In the genomic region with DNA sequence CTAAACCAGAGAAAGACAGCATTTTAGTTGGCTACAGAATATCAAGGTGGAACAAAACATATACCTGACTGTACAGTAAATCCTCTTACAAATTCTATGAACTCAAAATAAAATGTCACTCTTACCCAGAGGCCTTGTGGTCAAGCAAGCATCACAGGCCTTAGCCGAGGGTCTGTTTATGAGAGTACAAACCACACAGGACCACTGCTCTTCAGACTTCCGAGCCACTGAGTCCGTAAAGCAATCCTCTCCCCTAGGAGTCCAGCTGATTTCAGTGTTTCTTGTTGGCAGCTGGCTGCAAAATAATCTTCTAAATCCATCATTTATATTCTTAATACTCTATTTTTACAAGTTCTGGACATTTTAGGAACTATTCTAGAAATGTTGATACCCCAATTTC, we compare ENCODE assay signal across 25 mouse cellular contexts. TPM values are rescaled to one million over a fixed set of nuclear protein-coding genes. Genes with fewer than 3 reads are reported as not detected.
DNase-seq lines count a peak whose midpoint lies in the region; ATAC-seq lines count a peak whose summit lies in the region.
"Had no signal": no experiment of that assay in that cellular context is flagged by ENCODE, and none has a peak within 500 bp of the region (broad histone marks: within the 10 kb centered on the region; RNA-seq: fewer than 3 reads in every experiment).

No protein-coding gene starts in this region.

- no peak overlapping the region for H3K4me3 ChIP-seq in hindbrain, embryonic 11.5 days (ENCODE audit: low read depth, low read length)
- H3K4me3 ChIP-seq in hindbrain, embryonic 16.5 days (ENCODE audit: low read length), result no peak overlapping the region
- H3K4me3 ChIP-seq in neural tube, embryonic 13.5 days, result no peak overlapping the region
- H3K4me3 ChIP-seq in neural tube, embryonic 15.5 days (replicated peaks), result no peak overlapping the region
- no peak overlapping the region for H3K4me3 ChIP-seq in midbrain, embryonic 14.5 days (replicated peaks; ENCODE audit: low read depth, low read length)
- H3K4me3 ChIP-seq: embryonic facial prominence, embryonic 15.5 days; heart, adult 2 months; heart, embryonic 13.5 days; limb, embryonic 13.5 days; liver, embryonic 12.5 days; stomach, embryonic 15.5 days had no signal

- WGBS in hindbrain, embryonic 11.5 days, result 78% methylated on average over 3 of the region's 3 CpGs
- WGBS in hindbrain, embryonic 16.5 days, result 41% methylated on average over 3 of the region's 3 CpGs
- WGBS in neural tube, embryonic 13.5 days, result 32% methylated on average over 3 of the region's 3 CpGs
- WGBS in neural tube, embryonic 15.5 days, result 45% methylated on average over 3 of the region's 3 CpGs
- 40% methylated on average over 3 of the region's 3 CpGs for WGBS in midbrain, embryonic 14.5 days

- no peaks in the 10 kb centered on the region for H3K27me3 ChIP-seq in hindbrain, embryonic 11.5 days (ENCODE audit: control insufficient read depth, insufficient read depth, low read length)
- no peaks in the 10 kb centered on the region for H3K27me3 ChIP-seq in hindbrain, embryonic 16.5 days (replicated peaks; ENCODE audit: control insufficient read depth, insufficient read depth, low read length)
- H3K27me3 ChIP-seq in neural tube, embryonic 13.5 days, result no peaks in the 10 kb centered on the region
- H3K27me3 ChIP-seq in neural tube, embryonic 15.5 days (replicated peaks), result no peaks in the 10 kb centered on the region
- H3K27me3 ChIP-seq in midbrain, embryonic 14.5 days (ENCODE audit: control insufficient read depth, insufficient read depth, low read length), result no peaks in the 10 kb centered on the region
- H3K27me3 ChIP-seq: embryonic facial prominence, embryonic 15.5 days; heart, embryonic 13.5 days; limb, embryonic 13.5 days; liver, embryonic 12.5 days; stomach, embryonic 15.5 days had no signal

- DNase-seq in hindbrain, embryonic 11.5 days (ENCODE audit: low spot score), result no peak
- DNase-seq in midbrain, embryonic 14.5 days, result peak; percentile 42
- DNase-seq in testis, postnatal 14 days (ENCODE audit: low spot score), result no peak
- DNase-seq in thymus, postnatal 4 days, result no peak
- DNase-seq: adrenal gland, postnatal 25 days; cerebellum, adult 9-10 months; gastrocnemius, postnatal 36 days; heart, adult 2 months; heart, postnatal 14 days; kidney, postnatal 36 days; layer of hippocampus, adult 9-11 months; lung, adult 18-20 months; lung, postnatal 10 days; right cerebral cortex, adult 18-20 months; right cerebral cortex, postnatal 4 days; thymus, adult 2 months had no signal

- H3K4me1 ChIP-seq in hindbrain, embryonic 11.5 days (replicated peaks; ENCODE audit: control insufficient read depth, insufficient read depth, low read length), result no peaks in the 10 kb centered on the region
- no peaks in the 10 kb centered on the region for H3K4me1 ChIP-seq in hindbrain, embryonic 16.5 days (ENCODE audit: control insufficient read depth, insufficient read depth, low read depth, low read length)
- no peaks in the 10 kb centered on the region; the same call in 1 of the 2 replicates for H3K4me1 ChIP-seq in neural tube, embryonic 13.5 days (replicated peaks)
- H3K4me1 ChIP-seq in neural tube, embryonic 15.5 days, result no peaks in the 10 kb centered on the region
- 0 out of 2 replicates have a peak, but pooled peaks cover 5% of the 10 kb centered on the region for H3K4me1 ChIP-seq in midbrain, embryonic 14.5 days (ENCODE audit: control insufficient read depth, insufficient read depth, low read length)
- H3K4me1 ChIP-seq: embryonic facial prominence, embryonic 15.5 days; heart, embryonic 13.5 days; limb, embryonic 13.5 days; liver, embryonic 12.5 days; stomach, embryonic 15.5 days had no signal

- no peak overlapping the region for H3K4me2 ChIP-seq in hindbrain, embryonic 11.5 days (replicated peaks; ENCODE audit: low read depth, low read length)
- H3K4me2 ChIP-seq in hindbrain, embryonic 16.5 days (ENCODE audit: low read length), result no peak overlapping the region
- no peak overlapping the region for H3K4me2 ChIP-seq in neural tube, embryonic 13.5 days
- no peak overlapping the region for H3K4me2 ChIP-seq in neural tube, embryonic 15.5 days
- peak overlapping the region; percentile 0; the same call in 1 of the 2 replicates for H3K4me2 ChIP-seq in midbrain, embryonic 14.5 days (ENCODE audit: low read length)
- H3K4me2 ChIP-seq: embryonic facial prominence, embryonic 15.5 days; heart, embryonic 13.5 days; limb, embryonic 13.5 days; liver, embryonic 12.5 days; stomach, embryonic 15.5 days had no signal

- ATAC-seq in hindbrain, embryonic 11.5 days (ENCODE audit: low FRiP score), result peak; percentile 64; the same call in 1 of the 2 replicates
- no peak for ATAC-seq in hindbrain, embryonic 16.5 days
- peak; percentile 63; the same call in 1 of the 2 replicates for ATAC-seq in neural tube, embryonic 13.5 days (ENCODE audit: low read depth)
- no peak for ATAC-seq in neural tube, embryonic 15.5 days (ENCODE audit: low FRiP score)
- ATAC-seq in midbrain, embryonic 14.5 days (ENCODE audit: low FRiP score, low TSS enrichment), result peak; percentile 72; the same call in 1 of the 2 replicates
- ATAC-seq: intestine, postnatal 0 days; liver, embryonic 12.5 days had no signal

- H3K9ac ChIP-seq in hindbrain, embryonic 11.5 days (ENCODE audit: low read depth, low read length), result no peak overlapping the region
- no peak overlapping the region for H3K9ac ChIP-seq in hindbrain, embryonic 16.5 days (ENCODE audit: low read depth, low read length)
- no peak overlapping the region for H3K9ac ChIP-seq in neural tube, embryonic 13.5 days
- H3K9ac ChIP-seq in neural tube, embryonic 15.5 days (replicated peaks), result no peak overlapping the region
- no peak overlapping the region for H3K9ac ChIP-seq in midbrain, embryonic 14.5 days (replicated peaks; ENCODE audit: low read length)
- H3K9ac ChIP-seq: embryonic facial prominence, embryonic 15.5 days; heart, embryonic 13.5 days; limb, embryonic 13.5 days; liver, embryonic 12.5 days; stomach, embryonic 15.5 days had no signal

- H3K36me3 ChIP-seq in hindbrain, embryonic 11.5 days (ENCODE audit: control insufficient read depth, insufficient read depth, low read length), result no peaks in the 10 kb centered on the region
- no peaks in the 10 kb centered on the region for H3K36me3 ChIP-seq in hindbrain, embryonic 16.5 days (ENCODE audit: control insufficient read depth, insufficient read depth, low read length)
- no peaks in the 10 kb centered on the region for H3K36me3 ChIP-seq in neural tube, embryonic 13.5 days
- H3K36me3 ChIP-seq in neural tube, embryonic 15.5 days, result no peaks in the 10 kb centered on the region
- H3K36me3 ChIP-seq in midbrain, embryonic 14.5 days (ENCODE audit: control insufficient read depth, insufficient read depth, low read length), result no peaks in the 10 kb centered on the region
- H3K36me3 ChIP-seq: embryonic facial prominence, embryonic 15.5 days; stomach, embryonic 15.5 days had no signal

- H3K9me3 ChIP-seq in hindbrain, embryonic 11.5 days (ENCODE audit: control insufficient read depth, low read length), result no peaks in the 10 kb centered on the region
- H3K9me3 ChIP-seq in hindbrain, embryonic 16.5 days (ENCODE audit: control insufficient read depth, low read length), result no peaks in the 10 kb centered on the region
- H3K9me3 ChIP-seq in neural tube, embryonic 13.5 days, result no peaks in the 10 kb centered on the region
- H3K9me3 ChIP-seq in neural tube, embryonic 15.5 days (replicated peaks), result no peaks in the 10 kb centered on the region
- H3K9me3 ChIP-seq in midbrain, embryonic 14.5 days (ENCODE audit: control insufficient read depth, low read length), result no peaks in the 10 kb centered on the region
- H3K9me3 ChIP-seq: embryonic facial prominence, embryonic 15.5 days; heart, embryonic 13.5 days; limb, embryonic 13.5 days; liver, embryonic 12.5 days; stomach, embryonic 15.5 days had no signal

- no peak overlapping the region for H3K27ac ChIP-seq in hindbrain, embryonic 11.5 days (ENCODE audit: low read depth, low read length)
- no peak overlapping the region for H3K27ac ChIP-seq in hindbrain, embryonic 16.5 days (ENCODE audit: low read depth, low read length)
- H3K27ac ChIP-seq in neural tube, embryonic 13.5 days (replicated peaks), result peak overlapping the region; percentile 55; the same call in 1 of the 2 replicates
- no peak overlapping the region for H3K27ac ChIP-seq in neural tube, embryonic 15.5 days (replicated peaks)
- peak overlapping the region; percentile 62 for H3K27ac ChIP-seq in midbrain, embryonic 14.5 days (replicated peaks; ENCODE audit: low read depth, low read length)
- H3K27ac ChIP-seq: embryonic facial prominence, embryonic 15.5 days; heart, adult 2 months; heart, embryonic 13.5 days; limb, embryonic 13.5 days; liver, embryonic 12.5 days; stomach, embryonic 15.5 days had no signal

RNA-seq across cellular contexts. Expression of gene Neil3, which starts 38.0 kb away (rescaled TPM):
- 19.6 and 24.9 TPM in 2 replicates for polyA plus RNA-seq in hindbrain, embryonic 11.5 days (2014; fragmentation: Nextera tagmentation; extraction: Ambion mirVana)
- 5.5 and 5.8 TPM in 2 replicates for polyA plus RNA-seq in hindbrain, embryonic 16.5 days (2015; fragmentation: Nextera tagmentation; extraction: Ambion mirVana)
- polyA plus RNA-seq in neural tube, embryonic 13.5 days (2015; fragmentation: Nextera tagmentation; extraction: Ambion mirVana), result 6.2 and 6.9 TPM in 2 replicates
- polyA plus RNA-seq in neural tube, embryonic 15.5 days (2015; fragmentation: Nextera tagmentation; extraction: Ambion mirVana), result 3.7 and 9.2 TPM in 2 replicates
- polyA plus RNA-seq in midbrain, embryonic 14.5 days (2014; fragmentation: Nextera tagmentation; extraction: Ambion mirVana), result 3.8 and 6.0 TPM in 2 replicates

Comparison
In these comparisons a context has a peak if more than half of its experiments do, and no peak if none do; other contexts are left out.
1. ATAC-seq: peak in hindbrain, embryonic 11.5 days (single experiment), neural tube, embryonic 13.5 days (single experiment) and midbrain, embryonic 14.5 days (single experiment); none in hindbrain, embryonic 16.5 days (single experiment) and neural tube, embryonic 15.5 days (single experiment).
2. H3K27ac ChIP-seq: peak in neural tube, embryonic 13.5 days (single experiment) and midbrain, embryonic 14.5 days (single experiment); none in hindbrain, embryonic 11.5 days (single experiment), hindbrain, embryonic 16.5 days (single experiment) and neural tube, embryonic 15.5 days (single experiment).